Mouse (Mus musculus) regulatory T cell (primary cell): ENCODE results near the gene Leng1.
"Not testable (repeated sequence)": the region's sequence is repeated elsewhere in the genome, so short reads cannot be mapped to it uniquely, and the experiment has no call there.

Experiments used
- in situ Hi-C: fragments of 300-600 bp; cut with MboI, MseI; formaldehyde crosslinking; loops from one replicate; pipeline ENCODE4 v1.15.1; 2025; ENCODE audit warnings: high pct_unique_total_duplicates

The Leng1 gene

DNA sequence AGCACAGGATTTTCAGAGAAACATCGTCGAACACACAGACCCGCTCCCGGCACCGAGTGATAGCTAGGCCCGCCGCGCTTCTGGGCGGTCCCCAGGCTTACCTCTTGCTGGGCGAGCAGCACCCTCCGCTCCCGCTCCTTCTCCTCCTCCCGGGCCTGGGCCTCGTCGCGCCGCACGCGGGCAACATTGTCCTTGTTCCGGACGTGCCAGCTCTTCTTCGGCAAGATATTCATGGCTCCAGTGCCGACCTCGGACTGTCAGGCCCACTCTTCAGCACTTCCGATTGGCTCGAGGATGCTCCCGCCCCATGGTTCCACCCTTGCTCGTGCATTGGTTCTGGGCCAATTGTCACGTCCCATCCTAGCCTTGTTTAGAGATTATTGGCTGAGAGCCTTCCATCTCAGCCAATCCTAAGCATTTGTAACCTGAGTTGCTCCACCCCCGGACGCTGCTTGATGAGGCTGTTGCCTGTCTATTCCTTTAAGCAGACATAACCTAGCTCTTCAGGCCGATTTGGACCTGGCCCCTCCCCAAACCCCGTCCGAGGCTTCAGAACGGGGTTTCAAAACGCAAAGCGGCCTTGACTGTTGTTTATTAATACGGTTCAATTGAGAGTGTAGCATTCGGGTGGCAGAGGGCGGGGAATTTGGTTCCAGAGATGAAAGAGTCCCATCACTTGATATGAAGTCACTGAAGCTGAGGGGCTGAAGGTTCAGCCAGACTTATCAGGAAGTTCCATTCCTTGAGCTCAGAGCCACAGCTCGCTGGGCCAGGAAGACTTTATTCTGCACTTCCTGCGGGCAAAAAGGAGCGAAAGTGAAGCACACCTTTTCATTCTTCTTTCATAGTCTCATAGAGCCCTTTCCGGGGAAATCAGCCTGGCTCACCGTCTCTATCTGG is at the start of gene Leng1:
Gene Leng1, minus strand, starts transcription at position 626 of the 900 bp plus-strand sequence.
- in situ Hi-C loops = no loop called here

DNA sequence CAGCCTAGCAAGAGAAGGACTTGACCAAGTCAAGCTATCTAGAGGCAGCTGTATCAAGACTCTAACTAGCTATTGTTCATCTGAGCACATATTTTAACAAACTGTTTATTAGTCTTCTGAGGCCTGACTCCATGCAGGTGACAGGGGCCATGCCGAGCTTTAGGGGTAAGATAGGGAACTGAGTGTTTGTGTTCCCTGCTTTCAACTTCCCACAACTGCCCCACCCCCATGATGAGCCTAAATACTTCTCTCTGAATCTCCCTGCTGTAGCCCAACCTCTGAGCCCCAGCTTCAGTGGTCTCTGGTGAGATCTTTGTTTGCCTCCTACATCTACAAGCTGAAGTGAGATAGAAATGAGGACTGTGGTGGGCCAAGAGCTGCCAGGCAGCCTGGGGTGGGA is 49.6 kb upstream of the Leng1 start:
- in situ Hi-C loops = loop anchor here (10.0 kb wide), 2 partner anchors 110 to 180 kb away; partner anchors contain the start of genes Gm14548 and Gm15448

DNA sequence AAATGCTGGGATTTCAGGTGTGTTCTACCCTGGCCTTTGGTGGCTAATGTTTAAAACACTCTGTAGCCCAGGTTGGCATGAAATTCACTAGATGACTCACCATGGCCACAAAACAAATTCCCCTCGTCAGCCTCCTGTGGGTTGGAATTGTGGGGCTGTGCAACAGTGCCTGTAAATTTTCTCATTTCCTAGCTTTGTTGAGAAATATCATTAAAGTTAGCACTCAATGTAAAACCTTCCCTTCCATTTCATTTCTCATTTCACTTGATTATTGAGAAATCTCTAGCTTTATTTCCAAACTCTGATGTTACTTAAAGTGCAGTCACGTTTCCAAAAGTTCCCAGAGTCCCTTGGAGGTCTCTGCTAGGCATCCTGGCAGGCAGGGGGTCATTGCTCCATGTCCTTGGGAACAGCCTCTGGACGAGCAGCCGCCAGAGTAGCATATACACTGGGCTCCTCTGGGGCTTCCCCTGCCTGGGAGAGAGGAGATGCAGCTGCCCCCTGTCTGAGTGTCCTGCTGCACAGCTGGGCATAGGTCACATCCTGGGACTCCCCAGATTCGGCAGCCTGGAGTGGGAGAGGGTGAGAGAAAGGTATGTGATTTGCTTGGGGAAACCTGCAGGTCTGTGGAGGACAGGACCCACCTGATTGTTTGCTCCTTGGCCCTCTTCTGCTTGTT is 46.8 kb upstream of the Leng1 start:
- in situ Hi-C loops = loop anchor here (10.0 kb wide), 2 partner anchors 112 to 182 kb away; partner anchors contain the start of genes Gm14548 and Gm15448

DNA sequence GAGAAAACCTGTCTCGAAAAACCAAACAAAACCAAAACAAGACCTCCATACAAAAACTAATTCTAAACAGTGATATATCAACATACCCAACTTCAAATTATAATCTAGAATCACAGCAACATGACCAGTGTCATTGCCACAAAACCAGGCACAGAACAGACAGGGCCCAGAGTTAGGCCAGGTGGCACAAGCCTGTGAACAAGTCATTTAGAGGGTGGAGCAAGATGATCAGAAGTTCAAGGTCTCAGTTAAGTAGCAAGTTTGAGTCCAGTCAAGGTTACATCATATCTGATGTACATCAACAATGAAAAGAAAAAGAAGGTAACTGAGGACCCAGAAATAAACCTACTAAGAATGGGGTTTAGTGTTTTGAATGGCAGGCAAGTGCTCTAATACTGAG is 43.4 kb upstream of the Leng1 start:
- in situ Hi-C loops = loop anchor here (10.0 kb wide), 1 partner anchor 436 kb away; no protein-coding TSS in a partner anchor

DNA sequence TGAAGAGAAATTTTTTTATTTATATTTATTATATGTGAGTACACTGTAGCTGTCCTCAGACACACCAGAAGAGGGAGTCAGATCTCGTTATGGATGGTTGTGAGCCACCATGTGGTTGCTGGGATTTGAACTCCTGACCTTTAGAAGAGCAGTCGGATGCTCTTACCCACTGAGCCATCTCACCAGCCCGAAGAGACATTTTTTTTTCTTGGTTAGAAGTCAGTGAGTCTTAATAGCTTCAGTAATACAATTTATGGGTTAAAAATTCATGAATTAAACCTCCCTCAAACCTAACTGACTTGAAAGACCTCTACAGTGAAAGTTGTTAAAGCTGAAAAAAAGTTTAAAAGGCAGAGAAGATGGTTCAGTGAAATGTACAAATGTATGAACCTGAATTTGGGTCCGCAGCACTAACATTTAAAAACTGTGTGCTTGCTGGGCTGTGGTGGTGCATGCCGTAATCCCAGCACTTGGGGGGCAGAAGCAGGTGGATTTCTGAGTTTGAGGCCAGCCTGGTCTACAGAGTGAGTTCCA is 42.9 kb upstream of the Leng1 start:
- in situ Hi-C loops = loop anchor here (10.0 kb wide), 1 partner anchor 436 kb away; no protein-coding TSS in a partner anchor

DNA sequence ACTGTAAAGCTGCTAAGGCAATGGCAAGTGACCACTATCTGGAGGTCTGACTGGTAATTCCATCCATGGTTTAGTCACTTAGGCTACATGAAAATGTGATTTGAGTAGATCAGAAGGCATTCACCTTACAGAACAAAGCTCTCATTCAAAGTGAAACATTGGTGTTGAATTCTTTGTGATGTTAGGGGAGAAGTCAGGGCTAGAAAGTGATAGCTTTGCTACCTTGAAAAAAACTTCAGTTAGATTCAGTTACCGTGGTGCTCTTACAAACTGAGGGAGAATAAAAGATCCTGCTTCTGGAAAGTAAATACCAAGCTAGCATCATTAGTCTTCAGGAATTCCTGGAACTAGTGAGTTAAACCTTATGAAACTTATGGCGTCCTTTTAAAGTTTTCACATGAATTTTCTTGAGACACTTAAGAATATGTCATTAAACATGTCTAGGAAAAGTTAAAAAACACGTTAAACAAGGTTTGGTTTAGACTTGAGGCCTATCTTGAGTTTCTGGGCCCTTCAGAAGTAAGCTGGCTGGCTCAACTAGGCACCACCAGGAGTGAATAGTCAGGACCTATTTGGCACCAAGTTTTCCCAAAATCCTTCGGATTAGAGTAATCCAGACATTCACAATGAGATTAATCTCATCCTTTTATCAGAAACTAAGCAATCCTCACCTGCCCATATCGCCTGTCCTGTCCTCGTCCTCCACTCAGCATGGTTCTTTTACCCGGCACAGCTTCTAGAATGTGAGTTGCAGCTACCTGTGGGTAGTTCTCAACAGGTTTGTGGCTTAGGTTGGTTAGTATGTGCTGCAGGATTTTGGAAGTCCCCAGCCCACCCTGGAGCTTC is 42.2 kb upstream of the Leng1 start:
- in situ Hi-C loops = loop anchor here (10.0 kb wide), 1 partner anchor 437 kb away; no protein-coding TSS in a partner anchor

DNA sequence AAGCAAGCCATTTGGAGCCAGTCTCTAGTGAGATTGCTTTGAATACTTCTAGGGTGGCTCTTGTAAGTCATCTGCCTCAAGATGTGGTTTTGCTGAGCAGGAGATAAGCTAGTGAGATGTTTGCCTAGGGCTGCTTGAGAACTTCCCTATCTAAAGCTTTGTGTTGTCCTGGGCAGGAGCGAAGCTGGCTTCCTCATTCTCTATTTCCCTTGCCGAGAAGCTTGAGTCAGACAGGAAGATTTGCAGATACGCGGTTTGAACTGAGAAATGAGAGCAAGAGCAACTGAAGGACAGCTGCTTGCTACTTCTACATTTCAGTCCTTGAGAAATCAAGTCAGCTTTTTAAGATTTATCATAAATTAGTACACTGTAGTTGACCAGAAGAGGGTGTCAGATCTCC is 41.4 kb upstream of the Leng1 start:
- in situ Hi-C loops = loop anchor here (10.0 kb wide), 1 partner anchor 438 kb away; no protein-coding TSS in a partner anchor

DNA sequence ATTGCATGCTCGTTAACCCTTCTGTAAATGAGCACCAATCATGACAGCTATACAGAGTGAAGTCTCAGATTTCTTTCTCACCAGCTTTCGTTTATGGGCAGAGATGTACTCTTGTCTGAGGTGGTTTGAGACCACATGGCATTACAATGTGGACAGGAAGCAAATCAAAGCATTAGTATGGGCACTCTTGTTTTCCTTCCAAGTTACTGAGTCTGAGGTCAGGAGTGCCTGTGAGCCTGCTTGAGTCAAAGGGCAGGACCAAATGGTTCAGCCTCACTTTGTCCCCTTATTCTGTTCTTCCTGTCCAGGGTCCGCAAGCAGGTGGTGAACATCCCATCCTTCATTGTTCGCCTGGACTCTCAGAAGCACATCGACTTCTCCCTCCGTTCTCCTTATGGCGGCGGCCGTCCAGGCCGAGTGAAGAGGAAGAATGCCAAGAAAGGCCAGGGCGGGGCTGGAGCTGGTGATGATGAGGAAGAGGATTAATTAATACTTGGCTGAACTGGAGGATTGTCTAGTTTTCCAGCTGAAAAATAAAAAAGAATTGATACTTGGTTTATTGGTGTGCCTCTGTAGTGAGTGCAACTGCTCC is 40.8 kb upstream of the Leng1 start:
- in situ Hi-C loops = loop anchor here (10.0 kb wide), 1 partner anchor 438 kb away; no protein-coding TSS in a partner anchor

DNA sequence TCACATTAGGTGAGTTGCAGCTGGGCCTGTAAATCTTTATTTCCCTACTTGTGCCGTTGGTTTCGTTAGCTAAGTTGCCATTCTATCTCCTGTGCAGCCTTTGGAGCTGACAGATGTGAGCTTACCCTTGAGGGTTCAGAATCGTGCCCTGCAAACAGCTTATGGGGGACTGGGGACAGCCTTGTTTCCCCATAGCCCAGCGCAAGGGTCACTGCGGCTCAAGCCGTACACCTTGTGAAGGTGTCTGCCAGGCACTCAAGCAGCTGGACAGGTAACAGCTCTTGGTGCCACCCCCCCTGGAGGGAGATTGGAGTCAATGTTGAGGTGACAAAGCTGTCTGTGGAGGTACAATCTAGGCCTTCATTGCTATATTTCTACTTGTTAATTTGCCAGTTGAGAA is 40.3 kb upstream of the Leng1 start:
- in situ Hi-C loops = loop anchor here (10.0 kb wide), 1 partner anchor 439 kb away; no protein-coding TSS in a partner anchor

DNA sequence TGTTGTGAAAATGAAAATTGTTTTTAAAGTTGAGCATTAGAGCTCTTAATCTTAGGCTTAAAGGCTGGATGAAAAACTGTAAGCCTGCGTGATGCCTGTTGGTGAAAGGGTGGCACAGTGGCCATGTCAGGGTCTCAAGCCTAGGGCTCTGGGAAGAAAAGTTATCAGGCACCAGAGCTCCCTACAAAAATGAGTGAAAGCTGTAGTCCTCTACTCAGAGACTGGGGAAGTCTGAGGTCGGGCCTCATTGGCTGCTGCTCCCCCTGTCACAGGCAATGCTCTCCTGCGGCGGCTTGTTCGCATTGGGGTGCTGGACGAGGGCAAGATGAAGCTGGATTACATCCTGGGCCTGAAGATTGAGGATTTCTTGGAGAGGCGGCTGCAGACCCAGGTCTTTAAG is 39.8 kb upstream of the Leng1 start:
- in situ Hi-C loops = loop anchor here (10.0 kb wide), 1 partner anchor 439 kb away; no protein-coding TSS in a partner anchor

DNA sequence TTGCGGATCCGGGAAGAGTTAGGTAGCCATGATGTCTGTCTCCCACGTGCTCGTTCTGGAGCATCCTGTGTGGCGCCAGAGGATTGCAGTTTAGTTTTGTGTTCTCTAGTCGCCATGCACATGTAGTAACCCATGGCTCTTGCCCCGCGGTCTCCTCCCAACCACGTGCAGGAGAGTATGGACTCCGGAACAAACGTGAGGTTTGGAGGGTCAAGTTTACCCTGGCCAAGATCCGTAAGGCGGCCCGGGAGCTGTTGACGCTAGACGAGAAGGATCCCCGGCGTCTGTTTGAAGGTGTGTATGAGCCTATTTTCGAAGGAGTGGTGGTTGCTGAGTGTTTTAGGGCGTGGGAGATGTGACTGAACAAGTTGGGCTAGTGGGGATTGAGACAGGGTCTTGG is 38.8 kb upstream of the Leng1 start:
- in situ Hi-C loops = loop anchor here (5.0 to 10.0 kb wide), 2 partner anchors 72 to 440 kb away; no protein-coding TSS in a partner anchor

DNA sequence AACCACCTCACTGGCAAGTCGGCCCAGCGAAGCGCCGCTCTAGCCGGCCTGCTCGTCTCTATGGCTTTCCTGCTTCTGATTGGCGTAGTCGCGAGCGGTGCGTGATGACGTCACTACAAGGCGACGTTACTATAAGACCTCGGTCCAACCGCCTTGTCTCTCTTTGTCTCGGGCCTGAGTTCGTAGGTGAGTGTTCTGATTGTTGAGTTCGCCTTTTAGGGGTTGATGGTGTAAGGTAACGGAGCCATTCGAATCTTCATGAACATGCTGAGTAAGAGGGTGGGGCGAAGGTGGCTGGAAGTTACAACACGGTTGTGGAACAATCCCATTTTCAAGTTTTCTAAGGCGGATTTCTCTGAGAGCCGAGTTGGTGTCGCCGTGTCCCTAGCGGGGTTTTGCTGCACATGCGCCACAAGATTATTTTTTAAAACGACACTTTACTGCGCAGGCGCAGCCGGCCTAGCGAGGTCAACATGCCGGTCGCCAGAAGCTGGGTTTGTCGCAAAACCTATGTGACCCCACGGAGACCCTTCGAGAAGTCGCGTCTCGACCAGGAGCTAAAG is 38.3 kb upstream of the Leng1 start, which contains the start of gene Rps9:
Gene Rps9, plus strand, starts transcription at position 115 of the 563 bp plus-strand sequence.
- in situ Hi-C loops = loop anchor here (5.0 to 10.0 kb wide), 2 partner anchors 72 to 441 kb away; no protein-coding TSS in a partner anchor

DNA sequence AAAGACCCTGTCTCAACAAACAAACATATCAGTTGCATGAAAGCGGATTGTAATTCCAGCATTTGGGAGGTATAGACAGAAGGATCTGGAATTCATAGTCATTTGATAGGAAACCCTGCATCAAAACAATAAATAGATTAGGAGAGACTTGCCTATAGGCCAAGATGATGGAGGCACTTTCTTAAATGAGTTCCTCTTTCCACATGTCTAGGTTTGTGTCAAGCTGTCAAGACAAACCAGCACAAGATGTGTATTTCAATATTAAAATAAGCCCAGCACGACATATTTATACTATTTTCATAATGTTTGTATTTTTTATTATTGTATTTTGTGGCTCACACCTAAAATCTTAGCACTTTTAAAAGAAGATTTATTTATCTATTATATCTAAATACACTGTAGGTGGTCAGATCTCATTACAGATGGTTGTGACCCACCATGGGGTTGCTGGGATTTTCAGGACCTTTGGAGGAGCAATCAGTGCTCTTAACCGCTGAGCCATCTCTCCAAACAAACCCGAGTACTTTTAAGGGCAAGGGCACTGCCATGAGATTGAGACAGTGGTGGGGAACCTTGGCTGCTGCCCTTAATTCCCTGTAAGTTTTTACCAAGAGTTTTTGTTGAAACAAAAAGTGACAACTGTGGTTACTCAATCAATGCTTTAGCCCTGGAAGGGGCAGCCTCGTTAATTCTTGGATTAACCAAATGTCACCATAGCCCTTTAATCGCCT is 37.7 kb upstream of the Leng1 start:
- in situ Hi-C loops = loop anchor here (5.0 to 10.0 kb wide), 2 partner anchors 71 to 441 kb away; no protein-coding TSS in a partner anchor

DNA sequence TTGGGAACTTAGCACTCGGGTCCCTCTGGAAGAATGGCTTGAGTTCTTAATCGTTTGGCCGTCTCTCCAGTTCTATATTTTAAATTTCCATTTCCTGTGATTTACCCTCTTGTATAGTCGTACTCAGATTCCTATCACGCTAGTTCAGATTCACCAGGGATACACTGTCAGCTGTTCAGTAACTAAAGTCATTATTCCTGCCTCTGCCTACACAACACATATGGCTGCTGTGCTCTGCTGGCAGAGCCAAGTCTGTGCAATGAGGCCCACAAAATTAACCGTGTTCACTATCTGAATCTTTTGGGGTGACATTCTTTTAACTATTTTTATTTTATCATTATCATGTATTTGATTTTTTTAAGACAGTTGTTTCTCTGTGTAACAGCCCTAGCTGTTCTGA is 32.8 kb upstream of the Leng1 start:
- in situ Hi-C loops = no loop called here

DNA sequence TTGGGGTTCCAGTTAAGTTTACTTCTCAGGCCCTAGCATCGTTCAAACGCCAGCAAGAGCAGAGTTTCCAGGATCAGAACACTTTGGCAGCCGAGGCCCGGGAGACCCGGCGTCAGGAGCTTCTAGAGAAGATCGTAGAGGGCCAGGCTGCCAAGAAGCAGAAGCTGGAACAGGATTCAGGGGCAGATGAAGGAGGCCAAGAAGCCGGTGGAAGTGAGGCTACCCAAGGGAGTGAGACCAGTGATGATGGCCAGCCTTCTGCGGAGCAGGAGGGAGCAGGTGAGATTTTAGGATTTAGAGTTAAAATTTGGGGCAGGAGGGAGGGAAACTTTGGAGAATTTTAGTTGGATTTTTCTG is 29.3 kb upstream of the Leng1 start:
- in situ Hi-C loops = not testable (repeated sequence)

DNA sequence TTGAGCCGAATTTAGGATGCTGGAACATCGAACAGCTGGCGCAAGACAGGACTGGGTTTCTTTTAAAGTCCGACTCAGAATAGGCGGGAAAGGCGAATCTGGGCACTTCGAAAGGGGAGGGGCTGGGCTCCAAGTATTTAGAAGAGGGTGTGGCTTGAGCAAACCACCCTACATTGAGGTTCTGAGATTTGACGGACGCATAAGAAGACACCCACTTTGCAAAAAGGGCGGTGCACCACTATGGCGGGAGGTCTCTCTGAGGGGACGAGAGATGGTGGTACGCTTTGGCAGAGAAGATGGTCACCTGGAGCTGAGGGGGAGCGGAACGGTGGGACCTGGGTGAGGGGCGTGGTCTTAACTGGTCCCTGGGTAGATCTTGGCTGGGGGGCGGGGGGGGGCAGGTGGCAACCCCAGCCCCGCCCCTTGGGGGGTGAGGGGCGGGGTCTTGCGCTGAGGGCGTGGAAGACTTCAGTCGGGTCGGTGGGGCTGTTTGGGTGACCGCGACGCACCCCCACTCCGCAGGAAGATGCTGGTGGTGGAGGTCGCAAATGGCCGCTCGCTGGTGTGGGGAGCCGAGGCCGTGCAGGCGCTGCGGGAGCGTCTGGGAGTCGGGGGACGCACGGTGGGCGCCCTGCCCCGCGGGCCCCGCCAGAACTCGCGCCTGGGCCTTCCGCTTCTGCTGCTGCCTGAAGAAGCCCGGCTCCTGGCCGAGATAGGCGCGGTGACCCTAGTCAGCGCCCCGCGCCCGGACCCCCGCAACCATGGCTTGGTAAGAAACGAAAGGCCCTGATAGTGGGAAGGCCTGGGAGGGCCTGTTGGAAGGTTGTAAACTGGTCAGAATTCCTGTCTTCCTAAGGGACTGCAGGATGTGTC is 28.7 kb upstream of the Leng1 start:
- in situ Hi-C loops = no loop called here

DNA sequence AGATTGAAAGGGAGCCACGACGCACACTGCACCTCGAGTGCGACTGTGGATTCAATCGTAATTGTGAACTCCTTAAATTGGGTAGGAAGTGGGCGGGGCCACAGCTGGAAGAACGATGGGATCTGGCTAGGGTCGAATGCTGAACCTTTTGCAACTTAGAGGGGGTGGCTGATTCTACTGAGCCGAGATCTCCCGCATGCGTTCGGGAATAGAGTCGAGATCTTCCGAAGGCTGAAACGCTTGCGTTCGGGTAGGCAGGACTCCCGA is 28.1 kb upstream of the Leng1 start:
- in situ Hi-C loops = no loop called here

DNA sequence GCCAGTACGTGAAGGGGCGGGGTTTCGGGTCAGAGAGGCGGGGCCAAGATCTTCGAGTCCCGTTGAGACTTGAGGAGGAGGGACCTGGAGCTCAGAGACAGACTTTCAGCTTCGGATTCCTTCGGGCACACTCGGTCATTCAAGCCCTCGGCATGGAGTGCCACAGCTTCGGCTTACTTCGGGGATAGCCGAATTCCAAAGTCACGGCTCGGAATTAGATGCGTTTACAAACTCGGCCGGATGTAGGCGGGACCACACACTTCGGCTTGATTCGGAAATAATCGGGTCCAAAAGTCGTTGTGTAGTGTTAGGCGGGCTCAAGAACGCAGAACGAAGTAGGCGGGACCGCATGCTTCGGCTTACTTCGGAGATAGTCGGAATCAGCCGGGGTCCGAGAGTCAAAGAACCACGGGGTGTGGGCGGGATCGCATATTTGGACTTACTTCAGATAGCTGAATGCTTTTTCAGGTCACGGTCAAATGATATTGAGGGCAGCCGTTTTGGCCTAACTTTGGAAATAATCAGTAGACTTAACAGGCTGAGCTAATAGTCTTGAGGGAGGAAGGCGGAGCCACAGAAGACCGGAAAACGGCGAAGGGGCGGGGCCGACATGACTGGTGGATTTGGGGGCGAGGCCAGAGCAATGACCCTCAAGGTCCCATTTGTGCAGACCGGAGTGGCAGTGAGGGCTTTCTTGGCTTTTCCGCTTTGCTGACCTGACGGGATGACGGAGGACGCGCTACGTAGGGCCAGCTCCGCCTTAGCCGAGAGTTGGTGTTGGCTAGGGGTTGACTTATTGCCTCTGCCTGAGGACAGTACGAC is 27.6 kb upstream of the Leng1 start, which contains the start of gene Mboat7:
Gene Mboat7, minus strand, starts transcription at position 537 of the 822 bp plus-strand sequence.
- in situ Hi-C loops = no loop called here
